Mouse (Mus musculus) adrenal gland, postnatal 4 days (tissue): ENCODE measurements around the gene Rusc2. TPM values are rescaled to one million over a fixed set of nuclear protein-coding genes. Genes with fewer than 3 reads are reported as not detected.

Experiments used
- DNase-seq, 2 experiments: peaks; one replicate each; pipeline ENCODE4 v3.0.0; 2021 to 2022; ENCODE audit warnings: low spot score in 2 of 2, mixed read lengths in 2 of 2
- total RNA-seq, 2 experiments: library from RNA; stranded (reverse); gene quantifications; 2 replicates each; pipeline ENCODE4 v1.2.3; 2021

Gene Rusc2
- total RNA-seq, 2 experiments from 2014 or later, result 29.7 to 34.5 TPM

DNA sequence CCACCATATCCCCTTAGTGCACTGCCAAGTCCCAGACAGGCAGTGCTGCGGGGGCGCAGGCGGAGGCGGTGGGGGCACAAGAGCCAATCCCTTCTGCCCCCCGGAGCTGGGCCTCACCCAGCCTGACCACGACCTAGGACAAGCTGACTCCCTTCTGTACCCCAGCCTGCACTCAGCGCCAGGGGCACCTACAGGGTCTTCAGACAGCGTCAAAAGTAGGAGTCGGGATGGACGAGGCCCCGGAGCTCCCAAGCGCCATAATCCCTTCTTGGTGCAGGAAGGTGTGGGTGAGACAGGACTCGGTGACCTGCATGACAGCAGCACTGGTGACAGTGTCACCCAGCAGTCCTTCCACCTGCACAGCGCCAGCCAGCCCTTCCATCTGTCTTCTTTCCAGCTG lies 33.0 kb downstream of the Rusc2 start:
- DNase-seq, result no peak

DNA sequence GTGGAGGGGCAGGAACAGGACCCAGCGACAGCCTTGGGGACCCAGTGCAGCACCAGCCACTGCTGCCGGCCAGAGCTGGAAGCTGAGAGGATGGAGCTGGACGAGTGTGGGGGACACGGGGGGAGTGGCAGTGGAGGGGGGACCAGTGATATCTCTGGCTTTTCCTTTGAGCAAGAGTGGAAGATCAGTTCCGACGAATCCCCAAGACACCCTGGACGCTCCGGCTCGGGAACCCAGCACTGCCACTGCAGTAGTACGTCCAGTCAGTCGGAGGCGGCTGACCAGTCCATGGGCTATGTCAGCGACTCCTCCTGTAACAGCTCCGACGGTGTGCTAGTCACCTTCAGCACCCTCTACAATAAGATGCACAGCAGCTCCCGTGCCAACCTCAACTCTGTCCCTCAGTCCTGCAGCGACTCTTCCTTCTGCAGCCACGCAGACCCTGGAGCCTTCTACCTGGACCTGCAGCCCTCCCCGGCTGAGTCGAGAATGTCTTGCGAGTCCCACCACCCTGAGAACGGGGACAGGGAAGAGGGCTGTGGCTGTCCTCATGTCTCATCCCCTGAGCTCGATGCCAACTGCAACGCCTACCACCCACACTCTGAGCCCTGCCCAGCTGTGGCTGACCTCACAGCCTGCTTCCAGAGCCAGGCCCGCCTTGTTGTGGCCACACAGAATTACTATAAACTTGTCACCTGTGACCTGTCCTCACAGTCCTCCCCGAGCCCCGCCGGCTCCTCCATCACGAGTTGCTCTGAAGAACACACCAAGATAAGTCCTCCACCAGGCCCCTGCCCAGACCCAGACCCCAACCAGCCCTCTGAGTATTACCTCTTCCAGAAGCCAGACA lies 33.7 kb downstream of the Rusc2 start:
- no peak for DNase-seq

- DNase-seq, result no peak
Observed at GRCm38 (mm10) chr4:43416071-43416490, 34.3 kb downstream of the Rusc2 start.

- DNase-seq, result no peak
Observed at GRCm38 (mm10) chr4:43417269-43418062, 35.7 kb downstream of the Rusc2 start.

GRCm38 (mm10) chr4:43418450-43418849 lies 36.7 kb downstream of the Rusc2 start:
- no peak for DNase-seq

DNA sequence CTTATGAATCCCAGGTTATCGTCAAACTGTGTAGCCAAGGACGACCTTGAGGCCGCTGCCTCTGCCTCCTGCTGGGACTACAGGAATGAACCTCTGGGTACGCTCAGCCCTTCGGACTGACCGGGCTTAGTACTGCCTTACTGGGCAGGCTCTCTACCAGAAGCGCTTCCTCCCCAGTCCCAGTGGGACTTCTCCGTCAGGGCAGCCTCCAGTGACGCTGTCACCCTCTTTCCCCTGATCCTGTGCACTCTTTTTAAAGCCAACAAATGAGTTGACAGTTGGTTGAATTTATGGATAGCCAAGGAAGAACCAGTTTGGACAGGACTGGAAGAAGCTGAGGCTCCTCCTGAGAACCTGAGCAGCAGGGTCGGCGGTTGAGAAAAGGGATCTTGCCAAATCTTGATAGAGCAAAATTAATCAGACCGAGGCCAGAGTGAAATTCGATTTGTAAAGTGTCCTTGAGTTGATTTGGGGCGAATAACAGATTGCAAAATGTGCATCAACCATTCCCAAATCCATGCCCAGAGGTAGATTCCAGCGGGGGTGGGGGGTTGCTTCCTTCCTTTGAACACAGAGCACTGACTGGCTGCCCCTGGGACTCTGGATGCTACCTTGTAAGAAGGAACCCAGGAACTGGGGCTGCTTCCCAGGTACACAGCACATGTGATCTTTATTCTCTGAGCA lies 37.3 kb downstream of the Rusc2 start:
- DNase-seq, result no peak

- DNase-seq, result no peak
Observed at GRCm38 (mm10) chr4:43419801-43420281, 38.1 kb downstream of the Rusc2 start.

DNA sequence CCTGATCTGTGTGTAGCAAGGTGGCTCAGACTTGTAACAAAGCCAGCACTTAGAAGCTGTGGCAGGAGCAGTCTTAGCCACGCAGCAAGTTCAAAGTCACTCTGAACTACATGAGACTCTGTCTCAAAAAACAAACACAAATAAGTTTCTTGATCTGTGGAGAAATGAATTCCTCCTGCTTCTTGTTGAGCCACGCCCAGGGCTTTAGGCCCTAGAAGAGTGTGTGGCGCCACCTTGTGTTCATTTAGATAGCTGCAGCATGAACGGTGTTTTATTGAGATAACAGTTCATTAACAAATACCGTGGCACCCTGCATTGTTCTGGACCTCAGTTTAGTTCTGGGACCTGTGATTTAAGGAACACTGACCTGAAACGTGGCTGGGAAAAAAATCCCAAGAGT lies 38.5 kb downstream of the Rusc2 start:
- peak in 1 of 2 experiments; percentile 57 for DNase-seq

GRCm38 (mm10) chr4:43421632-43422240 lies 40.0 kb downstream of the Rusc2 start:
- DNase-seq, result no peak

DNA sequence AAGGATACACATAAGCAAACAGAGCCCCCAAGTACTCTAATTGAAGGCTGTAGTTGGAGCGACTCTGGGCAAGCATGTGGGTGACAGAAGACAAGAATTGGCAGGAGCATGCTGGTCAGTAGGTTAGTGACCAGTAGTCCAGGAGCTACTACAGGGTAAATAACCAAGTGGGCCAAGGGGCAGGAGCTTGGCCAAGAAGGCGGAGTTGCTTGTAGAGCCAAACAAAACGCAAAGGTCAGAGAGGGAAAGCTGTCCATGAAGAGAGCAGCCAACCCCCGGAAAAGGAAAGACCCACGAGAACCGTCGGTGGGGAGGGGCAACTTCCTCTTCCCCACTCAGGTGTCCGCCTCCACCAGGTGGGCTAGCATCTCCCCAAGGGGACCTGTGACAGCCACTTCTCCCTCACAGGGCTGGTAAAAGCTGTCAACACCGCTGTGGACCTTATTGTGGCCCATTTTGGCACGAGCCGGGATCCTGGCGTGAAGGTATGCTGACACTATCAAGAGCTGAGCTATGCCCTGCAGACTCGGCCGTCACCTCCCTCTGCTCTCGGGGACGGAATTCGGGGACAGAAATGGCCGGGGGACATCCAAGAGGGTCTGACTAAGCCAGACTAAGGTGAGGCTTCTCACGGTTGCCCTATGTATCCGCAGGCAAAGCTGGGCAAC lies 41.6 kb downstream of the Rusc2 start:
- DNase-seq, result no peak

- no peak for DNase-seq
Observed at GRCm38 (mm10) chr4:43424072-43424471, 42.3 kb downstream of the Rusc2 start.

DNA sequence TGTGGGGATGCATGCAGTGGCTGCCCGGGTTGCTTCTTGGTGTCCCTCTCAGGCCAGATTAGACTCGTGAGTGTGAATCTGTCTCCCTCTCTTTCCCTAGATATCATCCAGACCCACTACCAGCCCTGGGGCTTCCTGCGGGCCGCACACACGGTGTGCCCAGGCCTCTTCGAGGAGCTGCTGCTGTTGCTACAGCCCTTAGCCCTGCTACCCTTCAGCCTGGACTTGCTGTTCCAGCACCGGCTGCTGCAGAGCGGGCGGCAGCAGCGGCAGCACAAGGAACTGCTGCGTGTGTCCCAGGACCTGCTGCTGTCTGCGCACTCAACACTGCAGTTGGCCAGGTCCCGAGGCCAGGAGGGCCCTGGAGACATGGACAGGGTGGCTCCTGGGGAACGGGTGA lies 43.4 kb downstream of the Rusc2 start:
- DNase-seq, result no peak

GRCm38 (mm10) chr4:43425648-43426380 lies 44.0 kb downstream of the Rusc2 start:
- no peak for DNase-seq

DNA sequence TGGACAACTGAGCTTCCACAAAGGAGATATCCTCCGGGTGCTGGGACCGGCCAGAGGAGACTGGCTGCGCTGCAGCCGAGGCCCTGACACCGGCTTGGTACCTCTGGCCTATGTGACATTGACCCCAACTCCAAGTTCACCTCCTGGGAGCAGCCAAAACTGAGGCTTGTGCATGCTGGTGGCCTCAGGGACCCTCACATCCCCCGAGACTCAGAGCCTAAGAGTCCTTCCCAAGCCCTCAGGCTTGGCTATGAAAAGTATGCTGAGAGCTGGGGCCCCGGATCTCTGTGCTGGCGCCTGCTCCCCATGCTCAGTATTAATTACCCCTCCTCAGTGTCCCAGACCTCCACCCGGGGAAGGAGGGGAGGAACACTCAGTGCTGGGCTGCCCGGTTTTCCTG lies 44.7 kb downstream of the Rusc2 start:
- DNase-seq, result no peak

- no peak for DNase-seq
Observed at GRCm38 (mm10) chr4:43427501-43428179, 45.9 kb downstream of the Rusc2 start.

DNA sequence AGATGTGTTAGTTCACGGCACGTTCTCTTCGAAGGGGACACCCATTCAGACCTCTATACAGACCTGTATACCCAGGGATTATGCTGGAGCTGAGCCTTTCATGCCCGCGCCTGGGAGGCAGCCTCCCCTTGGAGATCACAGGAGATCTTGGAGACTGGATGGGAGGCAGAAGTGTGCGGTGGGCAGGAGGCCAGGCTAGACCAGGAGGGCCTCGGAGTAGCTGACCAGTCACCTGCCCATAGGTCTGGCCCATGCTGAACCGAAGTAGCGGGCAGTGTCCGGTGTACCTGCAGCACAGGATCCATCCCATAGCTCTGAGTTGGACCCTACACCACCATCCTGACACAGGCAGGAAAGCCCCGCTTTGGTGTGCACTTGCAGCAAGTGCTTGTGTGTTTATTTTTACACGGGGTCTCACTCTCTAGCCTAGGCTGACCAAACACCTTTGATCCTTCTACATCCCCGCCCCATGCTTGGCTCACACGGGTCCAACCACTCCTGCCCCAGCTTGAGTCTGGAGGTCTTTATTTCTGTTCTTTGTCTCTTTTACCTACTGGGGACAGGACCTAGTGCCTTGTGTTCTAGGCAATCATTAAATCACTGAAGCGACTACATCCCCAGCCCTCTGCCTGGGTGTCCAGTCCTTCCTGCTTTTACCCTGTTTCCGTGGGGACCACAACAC lies 46.5 kb downstream of the Rusc2 start:
- no peak for DNase-seq

GRCm38 (mm10) chr4:43428946-43429345 lies 47.2 kb downstream of the Rusc2 start, which contains the start of gene Fam166b:
Gene Fam166b (minus strand): TSS chr4:43429134.
- no peak for DNase-seq

- peak; percentile 60 to 69 for DNase-seq
Observed at GRCm38 (mm10) chr4:43431690-43432089, 49.9 kb downstream of the Rusc2 start.

DNA sequence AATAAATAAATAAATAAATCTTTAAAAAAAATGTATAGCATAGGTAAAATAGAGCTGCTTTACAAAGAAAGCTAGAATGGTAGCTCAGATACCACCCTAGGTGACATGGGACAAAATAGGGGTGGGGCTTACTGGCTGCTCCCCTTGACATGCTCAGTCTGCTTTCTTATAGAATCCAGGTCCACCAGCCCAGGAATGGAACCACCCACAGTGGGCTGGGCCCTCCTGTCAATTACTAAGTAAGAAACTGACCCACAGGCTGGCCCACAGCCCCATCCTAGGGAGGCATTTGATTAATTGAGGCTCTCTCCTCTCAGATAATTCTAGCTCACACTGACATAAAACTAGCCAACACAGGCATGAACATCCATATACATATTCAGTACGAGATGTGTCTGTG lies 51.1 kb downstream of the Rusc2 start:
- no peak for DNase-seq
